Mouse (Mus musculus) small intestine, adult 2 months (tissue): ENCODE measurements around the gene Hmga1. TPM values are rescaled to one million over a fixed set of nuclear protein-coding genes. Genes with fewer than 3 reads are reported as not detected.

Source experiments
- H3K27ac ChIP-seq: fragments of 200-500 bp; 2 replicates; pipeline ENCODE4 v1.5.1; 2012; ENCODE audit warnings: low read depth, low read length, control low read depth, inconsistent platforms; ENCODE audit not compliant: insufficient read depth
- H3K27me3 ChIP-seq: fragments of 200-500 bp; 2 replicates; pipeline ENCODE4 v1.6.1; 2012; ENCODE audit warnings: mild to moderate bottlenecking, moderate library complexity, low read length, inconsistent platforms; ENCODE audit not compliant: control insufficient read depth, insufficient read depth
- H3K36me3 ChIP-seq: fragments of 200-500 bp; 2 replicates; pipeline ENCODE4 v1.6.1; 2012; ENCODE audit warnings: mild to moderate bottlenecking, low read length, control low read depth, inconsistent platforms; ENCODE audit not compliant: control insufficient read depth, insufficient read depth
- H3K4me1 ChIP-seq: fragments of 200-500 bp; 2 replicates; pipeline ENCODE4 v1.6.1; 2012; ENCODE audit warnings: low read length, inconsistent platforms, mixed read lengths; ENCODE audit not compliant: control insufficient read depth, insufficient read depth, insufficient read length
- H3K4me3 ChIP-seq: fragments of 200-500 bp; 2 replicates; pipeline ENCODE4 v1.5.1; 2012; ENCODE audit warnings: low read depth, mild to moderate bottlenecking, control low read depth, inconsistent platforms, low read length, moderate library complexity
- CTCF ChIP-seq: fragments of 200-500 bp; IDR thresholded peaks from 2 replicates; pipeline ENCODE4 v1.5.1; 2012; ENCODE audit warnings: low read depth, mild to moderate bottlenecking, control low read depth, inconsistent platforms, low read length, moderate library complexity, mixed read lengths; ENCODE audit not compliant: insufficient replicate concordance, insufficient read length; ENCODE audit errors: extremely low read depth
- POLR2A ChIP-seq: fragments of 200-500 bp; IDR thresholded peaks from 2 replicates; pipeline ENCODE4 v1.6.1; 2012; ENCODE audit warnings: low read depth, mild to moderate bottlenecking, control low read depth, inconsistent platforms, low read length, moderate library complexity
- WGBS: fragments of 180-500 bp; shearing (Covaris S2); methylation state at CpG from one replicate; pipeline ENCODE4 v1.1.7; 2018; 5-methylcytosine and 5-hydroxymethylcytosine counted together
- polyA plus RNA-seq: library from polyadenylated mRNA; depleted of rRNA; stranded (reverse); fragments of >200 nt; gene quantifications from 2 replicates; pipeline ENCODE4 v1.2.3, GENCODE M21; 2012

Gene Hmga1
- polyA plus RNA-seq, 1 experiment = 91.0 TPM

GRCm38 (mm10) chr17:27555512-27556172, 655 bp upstream of the Hmga1 start:
- H3K27ac ChIP-seq = peak overlapping the region; percentile 72
- H3K36me3 ChIP-seq = no peaks in the 10 kb centered on the region
- H3K4me3 ChIP-seq = peak overlapping the region; percentile 77
- no peak for TF ChIP-seq CTCF
- H3K4me1 ChIP-seq = peaks cover 16% of the 10 kb centered on the region
- under 1% methylated on average over 55 of the region's 55 CpGs for WGBS
- H3K27me3 ChIP-seq = no peaks in the 10 kb centered on the region

- peak overlapping the region; percentile 85; the same call in 1 of the 2 replicates for H3K27ac ChIP-seq
- peaks cover 6% of the 10 kb centered on the region; the same call in 1 of the 2 replicates for H3K36me3 ChIP-seq
- peak overlapping the region; percentile 77 for H3K4me3 ChIP-seq
- 1% methylated on average over 75 of the region's 75 CpGs for WGBS
- no peak for TF ChIP-seq CTCF
- no peak for TF ChIP-seq POLR2A
- no peaks in the 10 kb centered on the region for H3K27me3 ChIP-seq
- H3K4me1 ChIP-seq = peaks cover 16% of the 10 kb centered on the region
These were observed 1.1 kb downstream of the Hmga1 start for GRCm38 (mm10) chr17:27557181-27557926.

- Histone ChIP-seq H3K36me3 (peaks cover 6% of the 10 kb centered on the region; the same call in 1 of the 2 replicates), H3K4me1 (peaks cover 16% of the 10 kb centered on the region), H3K27me3 (no peaks in the 10 kb centered on the region), H3K4me3 (peak overlapping the region; percentile 77), H3K27ac (peak overlapping the region; percentile 20)
- TF ChIP-seq CTCF = no peak
- no peak for TF ChIP-seq POLR2A
- WGBS = 11% methylated on average over 14 of the region's 14 CpGs
These were observed 1.8 kb downstream of the Hmga1 start for GRCm38 (mm10) chr17:27557927-27558661.

GRCm38 (mm10) chr17:27558845-27559244, 2.5 kb downstream of the Hmga1 start:
- H3K4me1 ChIP-seq = peaks cover 17% of the 10 kb centered on the region
- TF ChIP-seq POLR2A (no peak), CTCF (no peak)
- 10% methylated on average over 5 of the region's 5 CpGs for WGBS
- H3K27me3 ChIP-seq = no peaks in the 10 kb centered on the region
- peak overlapping the region; percentile 43 for H3K4me3 ChIP-seq
- no peak overlapping the region for H3K27ac ChIP-seq
- H3K36me3 ChIP-seq = peaks cover 6% of the 10 kb centered on the region

GRCm38 (mm10) chr17:27559596-27559995, 3.3 kb downstream of the Hmga1 start:
- H3K27ac ChIP-seq = no peak overlapping the region
- H3K4me3 ChIP-seq = no peak overlapping the region; the same call in 1 of the 2 replicates
- peaks cover 24% of the 10 kb centered on the region for H3K4me1 ChIP-seq
- WGBS = 32% methylated on average over 12 of the region's 12 CpGs
- peaks cover 6% of the 10 kb centered on the region for H3K36me3 ChIP-seq
- no peaks in the 10 kb centered on the region for H3K27me3 ChIP-seq
- TF ChIP-seq POLR2A (no peak), CTCF (no peak)

- 73% methylated on average over 13 of the region's 13 CpGs for WGBS
- no peak for TF ChIP-seq POLR2A
- TF ChIP-seq CTCF = no peak
- H3K27me3 ChIP-seq = no peaks in the 10 kb centered on the region
- H3K27ac ChIP-seq = no peak overlapping the region
- peaks cover 17% of the 10 kb centered on the region for H3K4me1 ChIP-seq
- H3K4me3 ChIP-seq = no peak overlapping the region
- peaks cover 6% of the 10 kb centered on the region for H3K36me3 ChIP-seq
These were observed 4.7 kb downstream of the Hmga1 start for GRCm38 (mm10) chr17:27560926-27561480.
